Mouse (Mus musculus): ENCODE results near the gene Bcas2. TPM values are rescaled to one million over a fixed set of nuclear protein-coding genes. Genes with fewer than 3 reads are reported as not detected.
"Not testable (repeated sequence)": the region's sequence is repeated elsewhere in the genome, so short reads cannot be mapped to it uniquely, and the experiment has no call there.

The Bcas2 gene
- polyA plus RNA-seq, 1 experiment from 2014 or later: 269 TPM

DNA sequence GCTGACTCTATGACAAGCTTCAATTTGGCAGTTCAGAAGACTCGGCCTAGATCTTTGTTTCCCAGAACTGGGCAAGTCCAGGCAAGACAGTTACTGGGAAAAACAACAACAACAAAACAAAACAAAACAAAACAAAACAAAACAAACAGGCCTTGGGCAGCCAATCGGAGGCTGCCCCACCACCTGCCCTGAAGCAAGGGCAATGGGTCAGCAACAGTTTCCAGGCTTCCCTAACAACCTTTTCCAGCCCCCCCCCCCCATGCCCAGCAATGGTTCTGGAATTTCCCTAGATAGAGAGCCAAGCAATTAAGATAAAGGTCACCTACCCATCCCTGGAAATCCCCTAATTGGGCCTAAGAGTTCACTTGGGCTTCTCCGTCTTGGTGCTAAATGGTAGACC lies 33.0 kb downstream of the Bcas2 start:
- WGBS: 93% methylated on average over 3 of the region's 3 CpGs
- Histone ChIP-seq H3K27me3 (no peaks in the 10 kb centered on the region), H3K4me3 (no peak overlapping the region), H3K36me3 (ENCODE audit: poor library complexity, severe bottlenecking) (no peaks in the 10 kb centered on the region), H3K27ac (no peak overlapping the region), H3K4me2 (no peak overlapping the region), H3K9ac (no peak overlapping the region), H3K9me3 (replicated peaks) (peaks cover 5% of the 10 kb centered on the region; the same call in 1 of the 2 replicates), H3K4me1 (no peaks in the 10 kb centered on the region)
- ATAC-seq: no peak

DNA sequence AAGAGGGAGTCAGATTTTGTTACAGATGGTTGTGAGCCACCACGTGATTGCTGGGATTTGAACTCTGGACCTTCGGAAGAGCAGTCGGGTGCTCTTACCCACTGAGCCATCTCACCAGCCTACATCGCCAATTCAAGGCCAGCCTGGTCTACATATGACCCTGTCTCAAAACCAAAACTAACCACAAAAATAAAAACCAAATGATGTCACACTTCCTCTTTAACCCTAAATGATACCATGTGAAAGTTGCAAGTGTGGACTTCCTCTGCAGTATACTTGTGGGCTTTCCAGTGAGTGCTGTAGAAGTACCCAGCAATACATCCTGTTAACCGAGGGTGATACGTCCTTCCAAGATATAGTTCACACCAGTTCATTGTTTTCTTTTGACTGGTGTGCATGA lies 34.9 kb downstream of the Bcas2 start:
- H3K4me3 ChIP-seq: no peak overlapping the region
- H3K9me3 ChIP-seq (replicated peaks): no peaks in the 10 kb centered on the region
- H3K9ac ChIP-seq: no peak overlapping the region
- 90% methylated on average over 6 of the region's 6 CpGs for whole genome bisulfite sequencing
- ATAC-seq: no peak
- H3K4me1 ChIP-seq: no peaks in the 10 kb centered on the region
- H3K27me3 ChIP-seq: no peaks in the 10 kb centered on the region
- H3K4me2 ChIP-seq: no peak overlapping the region
- no peaks in the 10 kb centered on the region for H3K36me3 ChIP-seq (ENCODE audit: poor library complexity, severe bottlenecking)
- H3K27ac ChIP-seq: no peak overlapping the region

DNA sequence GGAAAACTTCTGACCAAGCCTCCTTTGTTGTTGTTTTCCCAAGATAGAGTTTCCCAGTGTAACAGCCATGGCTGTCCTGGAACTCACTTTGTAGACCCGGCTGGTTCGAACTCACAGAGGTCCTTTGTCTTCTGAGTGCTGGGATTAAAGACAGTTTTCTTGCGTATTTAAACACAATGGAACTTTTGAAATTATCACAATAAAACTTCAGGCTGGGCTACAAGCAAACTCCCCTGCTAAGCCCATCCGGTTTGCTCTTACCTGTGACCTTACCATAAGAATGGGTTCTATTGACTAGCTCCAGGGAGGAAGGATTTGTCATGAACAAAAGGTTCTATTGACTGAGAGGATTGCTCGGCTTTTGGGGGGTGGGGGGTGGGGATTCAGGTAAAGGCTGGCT lies 36.3 kb downstream of the Bcas2 start:
- H3K27ac ChIP-seq: no peak overlapping the region
- H3K4me3 ChIP-seq: no peak overlapping the region
- H3K4me1 ChIP-seq: no peaks in the 10 kb centered on the region
- 20% methylated on average over 5 of the region's 5 CpGs for WGBS
- no peak for ATAC-seq
- H3K9ac ChIP-seq: no peak overlapping the region
- no peaks in the 10 kb centered on the region for H3K36me3 ChIP-seq (ENCODE audit: poor library complexity, severe bottlenecking)
- H3K9me3 ChIP-seq (replicated peaks): no peaks in the 10 kb centered on the region
- H3K27me3 ChIP-seq: no peaks in the 10 kb centered on the region
- no peak overlapping the region for H3K4me2 ChIP-seq

DNA sequence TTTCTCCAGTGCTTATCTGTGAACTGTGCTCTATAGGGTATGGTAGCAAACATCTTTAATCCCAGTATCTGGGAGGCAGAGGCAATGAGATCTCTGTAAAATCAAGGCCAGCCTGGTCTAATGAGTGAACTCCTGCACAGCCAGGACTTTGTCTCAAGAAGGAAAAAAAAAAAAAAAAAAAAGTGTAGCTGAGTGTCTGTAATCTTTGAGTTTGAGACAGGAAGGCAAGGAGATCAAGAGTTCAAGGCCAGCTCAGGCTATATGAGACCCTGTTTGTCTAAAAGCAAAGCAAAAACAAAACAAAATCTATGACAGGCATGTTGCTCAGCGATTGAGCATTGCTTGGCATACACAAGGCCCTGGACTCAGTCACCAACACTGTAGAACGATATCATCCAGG lies 36.8 kb downstream of the Bcas2 start:
- Histone ChIP-seq H3K9me3 (replicated peaks) (no peaks in the 10 kb centered on the region), H3K27me3 (no peaks in the 10 kb centered on the region), H3K4me2 (no peak overlapping the region), H3K36me3 (ENCODE audit: poor library complexity, severe bottlenecking) (no peaks in the 10 kb centered on the region), H3K9ac (no peak overlapping the region), H3K27ac (no peak overlapping the region), H3K4me3 (no peak overlapping the region), H3K4me1 (no peaks in the 10 kb centered on the region)
- 78% methylated on average over 2 of the region's 2 CpGs for WGBS
- ATAC-seq: no peak

DNA sequence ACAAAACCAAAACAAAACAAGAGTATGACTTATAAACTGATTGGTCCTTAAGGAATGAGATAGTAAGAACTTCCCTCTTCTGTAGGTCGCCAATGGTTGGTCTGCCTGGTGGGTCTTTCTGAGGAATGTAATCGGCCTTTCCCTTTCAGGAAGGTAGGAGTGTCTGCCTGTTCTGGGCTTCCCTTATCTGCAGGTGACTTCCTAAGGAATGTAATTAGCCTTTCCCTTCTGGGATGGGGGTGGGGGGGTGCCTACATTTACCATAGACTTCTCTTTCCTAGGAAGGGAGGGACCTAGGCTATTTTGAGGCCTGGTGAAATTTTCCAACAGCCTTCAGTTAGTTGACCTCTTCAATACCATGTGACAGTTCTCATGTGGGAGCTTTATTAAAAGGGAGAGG lies 39.6 kb downstream of the Bcas2 start:
- Histone ChIP-seq H3K27ac (no peak overlapping the region), H3K9me3 (replicated peaks) (no peaks in the 10 kb centered on the region), H3K4me2 (no peak overlapping the region), H3K36me3 (ENCODE audit: poor library complexity, severe bottlenecking) (no peaks in the 10 kb centered on the region), H3K4me3 (no peak overlapping the region), H3K9ac (no peak overlapping the region), H3K27me3 (no peaks in the 10 kb centered on the region), H3K4me1 (no peaks in the 10 kb centered on the region)
- no peak for ATAC-seq
- 91% methylated on average over 2 of the region's 2 CpGs for WGBS

DNA sequence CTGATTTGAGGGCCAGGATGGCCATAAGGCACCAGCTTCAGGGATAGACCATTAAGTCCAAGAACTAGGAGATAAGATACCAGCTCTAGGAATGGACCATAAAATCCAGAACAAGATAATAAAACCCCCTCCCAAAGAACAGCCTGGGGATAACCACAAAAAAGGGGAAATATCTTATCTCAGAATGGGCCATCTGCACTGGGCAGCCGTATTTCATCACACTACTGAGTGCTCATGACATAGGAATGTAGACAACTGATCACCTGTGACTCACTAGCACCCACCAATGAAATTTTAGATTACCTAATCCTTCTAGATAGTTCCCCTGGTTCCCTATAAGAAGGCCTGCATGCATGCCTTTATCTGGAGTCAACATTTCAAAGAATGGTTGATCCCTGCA lies 40.7 kb downstream of the Bcas2 start:
- WGBS: 93% methylated on average over 1 of the region's 1 CpGs
- ATAC-seq: no peak
- Histone ChIP-seq H3K36me3 (ENCODE audit: poor library complexity, severe bottlenecking) (no peaks in the 10 kb centered on the region), H3K9me3 (replicated peaks) (no peaks in the 10 kb centered on the region), H3K4me2 (no peak overlapping the region), H3K27ac (no peak overlapping the region), H3K27me3 (no peaks in the 10 kb centered on the region), H3K9ac (no peak overlapping the region), H3K4me3 (no peak overlapping the region), H3K4me1 (no peaks in the 10 kb centered on the region)

DNA sequence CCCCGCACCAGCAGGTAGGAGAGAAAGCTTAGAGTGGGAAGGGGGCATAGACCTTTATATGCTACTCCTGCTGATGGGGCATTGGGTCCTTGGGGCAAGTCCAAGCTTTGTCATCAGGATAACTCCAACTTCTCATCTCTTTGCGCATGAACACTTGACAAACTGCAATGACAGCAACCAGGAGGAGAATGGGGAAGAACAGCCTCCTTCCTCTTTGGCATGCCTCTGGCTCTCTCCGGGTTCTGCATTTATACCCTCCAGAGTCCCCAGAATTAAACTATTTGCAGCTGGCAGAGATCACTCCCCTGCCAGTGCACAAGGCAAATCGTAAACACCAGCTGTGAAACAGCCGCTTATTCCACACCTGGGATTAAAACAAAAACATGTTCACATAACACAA lies 42.1 kb downstream of the Bcas2 start:
- no peak overlapping the region for H3K4me3 ChIP-seq
- no peak overlapping the region for H3K9ac ChIP-seq
- H3K27me3 ChIP-seq: no peaks in the 10 kb centered on the region
- H3K9me3 ChIP-seq (replicated peaks): no peaks in the 10 kb centered on the region
- no peaks in the 10 kb centered on the region for H3K36me3 ChIP-seq (ENCODE audit: poor library complexity, severe bottlenecking)
- 78% methylated on average over 5 of the region's 5 CpGs for WGBS
- no peak for ATAC-seq
- H3K27ac ChIP-seq: no peak overlapping the region
- H3K4me2 ChIP-seq: no peak overlapping the region
- H3K4me1 ChIP-seq: no peaks in the 10 kb centered on the region

DNA sequence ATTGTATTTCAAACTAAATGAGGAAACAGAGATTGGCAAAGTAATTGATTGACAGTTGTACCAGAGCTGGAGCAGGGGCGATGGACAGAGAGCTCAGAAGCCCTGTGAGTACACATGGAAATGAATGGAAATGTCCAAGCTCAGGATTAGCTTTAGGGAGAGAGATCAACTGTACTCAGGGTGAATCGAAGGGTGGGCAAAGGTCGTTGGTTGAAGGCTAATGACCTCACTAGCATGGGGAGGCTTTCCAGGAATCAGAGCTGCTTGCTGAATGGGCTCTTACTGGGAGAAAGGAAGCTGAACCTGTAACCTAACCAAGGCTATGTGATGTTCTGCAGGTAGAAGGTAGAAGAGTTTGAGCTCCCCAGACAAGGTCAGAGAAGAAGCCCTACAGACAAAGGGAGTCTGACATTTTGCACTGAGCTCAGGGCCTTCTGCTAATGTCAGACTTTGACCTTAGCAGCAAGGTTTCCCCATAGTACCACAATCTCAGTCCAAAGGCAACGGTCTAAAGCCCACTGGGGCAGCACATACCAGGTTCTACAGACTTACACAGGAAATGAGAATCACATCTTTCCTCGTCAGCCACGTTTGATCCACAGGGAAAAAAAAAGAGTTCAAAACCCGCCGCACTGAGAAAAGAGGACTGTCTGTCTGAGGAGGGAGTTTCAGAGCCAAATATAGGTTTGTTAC lies 43.3 kb downstream of the Bcas2 start:
- no peak overlapping the region for H3K9ac ChIP-seq
- no peak overlapping the region for H3K27ac ChIP-seq
- H3K4me2 ChIP-seq: no peak overlapping the region
- no peak for ATAC-seq
- no peaks in the 10 kb centered on the region for H3K4me1 ChIP-seq
- H3K4me3 ChIP-seq: no peak overlapping the region
- 87% methylated on average over 8 of the region's 8 CpGs for WGBS
- no peaks in the 10 kb centered on the region for H3K36me3 ChIP-seq (ENCODE audit: poor library complexity, severe bottlenecking)
- H3K27me3 ChIP-seq: no peaks in the 10 kb centered on the region
- no peaks in the 10 kb centered on the region for H3K9me3 ChIP-seq (replicated peaks)

DNA sequence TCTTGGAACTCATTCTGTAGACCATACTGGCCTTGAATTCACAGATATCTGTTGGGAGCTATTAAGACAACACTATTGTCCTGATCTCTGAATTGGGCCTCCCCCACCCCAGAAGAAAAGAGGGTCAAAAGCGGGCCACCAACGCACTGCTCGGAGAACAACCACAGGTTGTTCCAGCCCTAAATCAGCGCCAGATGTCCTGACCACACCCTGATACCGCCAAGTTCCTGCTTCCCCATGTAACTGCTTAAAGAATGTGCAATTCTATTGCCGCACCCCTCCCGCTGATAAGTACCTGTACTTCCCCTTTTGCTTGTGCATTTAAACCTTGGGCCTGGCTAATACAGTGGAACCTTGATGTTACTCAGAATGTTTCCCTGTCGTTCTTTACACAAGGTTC lies 43.9 kb downstream of the Bcas2 start:
- not testable (repeated sequence) for H3K27me3 ChIP-seq; H3K9me3 ChIP-seq (replicated peaks); H3K36me3 ChIP-seq (ENCODE audit: poor library complexity, severe bottlenecking); H3K4me2 ChIP-seq; H3K4me1 ChIP-seq; H3K9ac ChIP-seq; H3K4me3 ChIP-seq; ATAC-seq; H3K27ac ChIP-seq
- WGBS: 93% methylated on average over 8 of the region's 8 CpGs

DNA sequence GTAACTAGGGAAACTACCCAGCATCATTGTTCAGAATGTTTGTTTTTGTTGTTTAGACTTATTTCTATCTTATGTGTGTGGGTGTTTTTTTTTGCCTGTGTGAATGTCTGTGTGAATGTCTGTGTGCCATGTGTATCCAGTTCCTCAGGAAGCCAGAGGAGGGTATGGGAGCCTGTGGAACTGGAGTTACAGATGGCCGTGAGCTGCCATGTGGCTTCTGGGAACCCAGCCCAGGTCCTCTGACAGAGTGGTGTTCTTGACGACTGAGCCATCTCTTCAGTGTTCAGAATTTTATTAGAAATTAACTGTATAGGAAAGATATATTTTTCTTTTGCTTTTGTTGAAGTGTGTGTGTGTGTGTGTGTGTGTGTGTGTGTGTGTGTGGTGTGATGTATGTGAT lies 50.0 kb downstream of the Bcas2 start:
- Histone ChIP-seq H3K27me3 (no peaks in the 10 kb centered on the region), H3K4me3 (no peak overlapping the region), H3K9ac (no peak overlapping the region), H3K9me3 (replicated peaks) (no peaks in the 10 kb centered on the region), H3K27ac (no peak overlapping the region), H3K4me2 (no peak overlapping the region), H3K4me1 (no peaks in the 10 kb centered on the region), H3K36me3 (ENCODE audit: poor library complexity, severe bottlenecking) (no peaks in the 10 kb centered on the region)
- 84% methylated on average over 2 of the region's 2 CpGs for WGBS
- 0 out of 2 replicates have a peak, but pooled peaks have one; percentile 51 for ATAC-seq

DNA sequence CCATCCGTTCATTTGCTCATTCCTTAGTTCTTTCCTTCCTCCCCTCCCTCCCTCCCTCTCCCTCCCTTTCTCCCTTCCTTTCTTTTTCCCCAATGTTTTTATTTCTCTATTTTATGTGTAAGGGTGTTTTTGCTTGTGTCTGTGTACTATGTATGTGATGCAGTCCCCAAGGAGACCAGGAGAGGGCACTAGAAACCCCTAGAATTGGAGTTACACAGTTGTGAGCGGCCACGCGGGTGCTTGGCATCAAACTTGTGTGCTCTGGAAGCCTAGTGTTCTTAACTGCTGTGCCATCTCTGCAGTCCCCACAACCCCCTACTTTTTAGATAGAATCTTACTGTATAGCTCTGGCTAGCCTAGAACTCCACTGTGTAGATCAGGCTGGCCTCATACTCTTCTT lies 52.3 kb downstream of the Bcas2 start:
- no peak overlapping the region for H3K9ac ChIP-seq
- no peak for ATAC-seq
- no peak overlapping the region for H3K27ac ChIP-seq
- H3K9me3 ChIP-seq (replicated peaks): peaks cover 14% of the 10 kb centered on the region
- H3K36me3 ChIP-seq (ENCODE audit: poor library complexity, severe bottlenecking): no peaks in the 10 kb centered on the region
- H3K4me2 ChIP-seq: no peak overlapping the region
- no peak overlapping the region for H3K4me3 ChIP-seq
- WGBS: 77% methylated on average over 4 of the region's 4 CpGs
- H3K27me3 ChIP-seq: no peaks in the 10 kb centered on the region
- H3K4me1 ChIP-seq: no peaks in the 10 kb centered on the region

DNA sequence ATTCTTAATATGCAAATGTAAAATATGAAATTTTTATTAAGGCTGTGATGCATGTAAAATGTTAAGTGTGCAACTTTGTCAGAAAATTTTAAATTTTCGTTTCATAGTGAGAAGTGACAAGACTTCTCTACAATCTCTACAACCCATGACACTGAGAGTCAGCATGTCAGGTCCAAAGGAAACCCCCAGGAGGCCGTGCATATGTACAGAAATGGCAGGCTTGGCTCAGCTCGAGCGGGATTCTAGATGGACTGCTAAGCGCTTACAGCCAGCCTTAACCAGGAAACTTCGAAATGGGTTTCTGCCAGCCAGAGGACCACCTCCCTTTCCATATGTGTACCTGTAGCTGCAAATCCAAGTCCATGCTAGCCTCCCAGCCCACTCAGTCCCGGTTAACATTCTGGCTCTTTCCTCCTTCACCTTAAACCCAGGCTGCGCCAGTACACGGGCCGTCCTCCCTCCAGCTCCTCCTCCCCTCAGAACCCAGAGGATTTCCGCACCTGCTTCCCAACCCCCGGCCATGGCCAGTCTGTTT lies 52.8 kb downstream of the Bcas2 start:
- Histone ChIP-seq H3K4me2 (no peak overlapping the region), H3K9me3 (replicated peaks) (peaks cover 14% of the 10 kb centered on the region), H3K4me1 (no peaks in the 10 kb centered on the region), H3K36me3 (ENCODE audit: poor library complexity, severe bottlenecking) (no peaks in the 10 kb centered on the region), H3K4me3 (no peak overlapping the region), H3K27me3 (no peaks in the 10 kb centered on the region), H3K27ac (no peak overlapping the region), H3K9ac (no peak overlapping the region)
- WGBS: 83% methylated on average over 12 of the region's 12 CpGs
- no peak for ATAC-seq

DNA sequence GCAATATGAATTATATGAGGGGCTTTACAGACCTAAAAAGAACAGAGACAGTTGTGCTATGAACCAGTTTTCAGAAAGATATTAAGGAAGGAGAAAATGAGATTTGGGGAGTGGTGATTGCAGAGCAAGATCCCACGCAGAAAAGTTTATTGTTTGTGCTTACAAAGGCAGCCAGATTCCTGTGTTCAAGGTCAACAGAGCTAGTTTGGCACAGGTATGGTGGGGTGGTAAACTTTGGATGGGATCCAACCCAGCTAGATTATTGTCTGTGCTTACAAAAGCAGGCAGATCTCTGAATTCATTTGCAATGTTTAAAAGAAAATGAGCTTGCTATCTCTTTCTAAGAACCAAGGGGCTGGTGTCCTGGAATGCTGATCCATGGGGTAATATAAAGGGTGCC lies 56.3 kb downstream of the Bcas2 start:
- no peak overlapping the region for H3K4me3 ChIP-seq
- H3K9me3 ChIP-seq (replicated peaks): peaks cover 14% of the 10 kb centered on the region
- H3K4me2 ChIP-seq: no peak overlapping the region
- no peak for ATAC-seq
- H3K36me3 ChIP-seq (ENCODE audit: poor library complexity, severe bottlenecking): no peaks in the 10 kb centered on the region
- no peaks in the 10 kb centered on the region for H3K4me1 ChIP-seq
- no peaks in the 10 kb centered on the region for H3K27me3 ChIP-seq
- 93% methylated on average over 1 of the region's 1 CpGs for WGBS
- H3K27ac ChIP-seq: no peak overlapping the region
- no peak overlapping the region for H3K9ac ChIP-seq
